Mouse (Mus musculus): ENCODE data around the gene Mrps2.
"Not testable (repeated sequence)": the region's sequence is repeated elsewhere in the genome, so short reads cannot be mapped to it uniquely, and the experiment has no call there.

Gene Mrps2

GRCm38 (mm10) chr2:28467860-28468485 lies at the start of gene Mrps2:
Mrps2 (plus strand) TSS chr2:28468066.
- DNase-seq = peak; percentile 86 to 90

GRCm38 (mm10) chr2:28419898-28420297 lies 48.0 kb upstream of the Mrps2 start:
- DNase-seq = peak; percentile 96 to 99

- DNase-seq = peak; percentile 47 to 48
Observed at GRCm38 (mm10) chr2:28423167-28423566, 44.7 kb upstream of the Mrps2 start.

- no peak for DNase-seq
Observed at GRCm38 (mm10) chr2:28427226-28427625, 40.6 kb upstream of the Mrps2 start.

- DNase-seq = no peak
Observed at GRCm38 (mm10) chr2:28430846-28431245, 37.0 kb upstream of the Mrps2 start.

GRCm38 (mm10) chr2:28432811-28433210 lies 35.1 kb upstream of the Mrps2 start:
- peak in 1 of 2 experiments; percentile 31 for DNase-seq

GRCm38 (mm10) chr2:28433512-28433911 lies 34.4 kb upstream of the Mrps2 start:
- no peak for DNase-seq

- no peak for DNase-seq
Observed at GRCm38 (mm10) chr2:28435401-28435800, 32.5 kb upstream of the Mrps2 start.

GRCm38 (mm10) chr2:28440842-28441241 lies 27.0 kb upstream of the Mrps2 start:
- no peak for DNase-seq

GRCm38 (mm10) chr2:28445082-28445481 lies 22.8 kb upstream of the Mrps2 start:
- no peak for DNase-seq

GRCm38 (mm10) chr2:28446181-28446514 lies 21.7 kb upstream of the Mrps2 start:
- no peak for DNase-seq

- DNase-seq = peak; percentile 47 to 53
Observed at GRCm38 (mm10) chr2:28446515-28447314, 21.2 kb upstream of the Mrps2 start, which contains the start of gene Ppp1r26. Ppp1r26 (plus strand) TSS chr2:28446800.

- DNase-seq = no peak
Observed at GRCm38 (mm10) chr2:28447315-28447670, 20.6 kb upstream of the Mrps2 start.

GRCm38 (mm10) chr2:28451663-28452062 lies 16.2 kb upstream of the Mrps2 start:
- DNase-seq = no peak

GRCm38 (mm10) chr2:28453539-28453938 lies 14.3 kb upstream of the Mrps2 start:
- DNase-seq = no peak

GRCm38 (mm10) chr2:28456616-28457015 lies 11.2 kb upstream of the Mrps2 start:
- DNase-seq = peak in 1 of 2 experiments; percentile 17

GRCm38 (mm10) chr2:28463919-28464318 lies 3.9 kb upstream of the Mrps2 start:
- DNase-seq = peak; percentile 79 to 81

GRCm38 (mm10) chr2:28464919-28465318 lies 2.9 kb upstream of the Mrps2 start:
- DNase-seq = no peak

GRCm38 (mm10) chr2:28465836-28466518 lies 1.9 kb upstream of the Mrps2 start, which contains the start of gene 1700007K13Rik:
1700007K13Rik (minus strand) TSS chr2:28466332.
- DNase-seq = peak; percentile 76 to 79

- no peak for DNase-seq
Observed at GRCm38 (mm10) chr2:28468486-28469225, 790 bp downstream of the Mrps2 start.

- DNase-seq = no peak
Observed at GRCm38 (mm10) chr2:28469461-28469860, 1.6 kb downstream of the Mrps2 start.

GRCm38 (mm10) chr2:28470591-28470990 lies 2.7 kb downstream of the Mrps2 start:
- DNase-seq = no peak

GRCm38 (mm10) chr2:28472011-28472410 lies 4.1 kb downstream of the Mrps2 start:
- not testable (repeated sequence) for DNase-seq
